Mouse (Mus musculus) liver, adult 2 months (tissue): Measurements from ENCODE around the gene Myo18b.

Experiments used
- CTCF ChIP-seq: fragments of 200-500 bp; IDR thresholded peaks from 2 replicates; pipeline ENCODE4 v1.5.1; 2011; ENCODE audit warnings: low read depth, low read length, control low read depth
- POLR2A ChIP-seq: fragments of 200-500 bp; IDR thresholded peaks from 2 replicates; pipeline ENCODE4 v1.6.1; 2011; ENCODE audit warnings: low read length, control low read depth; ENCODE audit not compliant: insufficient read depth; ENCODE audit errors: extremely low read depth

DNA sequence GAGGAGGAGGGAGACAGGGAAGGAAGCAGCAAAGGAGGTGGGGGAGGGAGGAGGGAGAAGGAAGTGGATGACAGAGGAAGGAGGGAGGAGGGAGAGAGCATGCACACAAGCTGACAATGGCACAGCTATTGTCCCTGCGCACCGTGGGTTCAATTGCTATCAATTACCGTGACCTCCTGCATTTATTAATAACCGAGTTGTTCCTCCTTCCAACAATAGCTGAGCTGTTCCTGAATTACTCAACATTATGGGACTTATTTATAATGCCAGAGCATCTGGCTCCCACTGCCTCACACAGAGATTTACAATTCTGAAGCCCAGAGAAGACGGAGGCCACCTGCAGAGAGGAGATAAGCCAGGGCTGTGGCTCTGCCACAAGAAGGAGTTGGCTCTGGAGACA lies 44.8 kb downstream of the Myo18b start:
- TF ChIP-seq POLR2A (no peak), CTCF (no peak)
